Mouse (Mus musculus) heart, postnatal 0 days (tissue): ENCODE measurements at regions not wholly inside any gene's neighbourhood (a gene's known extent, or its start where the extent isn't known, plus 50 kb on each side); places are given as distances from the start of the nearest gene placed in this dataset.

Experiments
- CTCF ChIP-seq: IDR thresholded peaks from 2 replicates; pipeline ENCODE4 v1.5.1; 2016; ENCODE audit warnings: antibody characterized with exemption, control low read depth, low read depth
- EP300 ChIP-seq: IDR thresholded peaks from 2 replicates; pipeline ENCODE4 v1.6.1; 2016; ENCODE audit warnings: antibody characterized with exemption, low read depth

DNA sequence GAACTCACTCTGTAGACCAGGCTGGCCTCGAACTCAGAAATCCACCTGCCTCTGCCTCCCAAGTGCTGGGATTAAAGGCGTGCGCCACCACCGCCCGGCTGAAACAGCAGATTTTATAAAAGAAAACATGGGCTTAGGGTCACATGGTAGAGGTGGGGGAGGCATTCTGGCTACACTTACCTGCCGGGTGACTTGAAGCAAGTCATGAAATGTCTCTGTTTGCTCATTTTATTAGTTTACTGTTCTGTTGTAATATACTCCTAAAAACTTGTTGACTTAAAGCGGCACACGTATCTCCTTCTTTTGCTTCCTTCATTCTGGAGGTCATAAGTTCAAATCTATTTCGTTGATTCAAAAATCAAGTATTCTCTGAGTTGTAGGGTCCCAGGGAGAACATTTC is 84.9 kb upstream of the Mrps6 start:
- TF ChIP-seq EP300 (no peak), CTCF (no peak)
